Mouse (Mus musculus) bone marrow macrophage, adult 2 months (primary cell): Measurements from ENCODE around the gene Luc7l. TPM values are rescaled to one million over a fixed set of nuclear protein-coding genes. Genes with fewer than 3 reads are reported as not detected.
"Not testable (repeated sequence)": the region's sequence is repeated elsewhere in the genome, so short reads cannot be mapped to it uniquely, and the experiment has no call there.

Experiments
- H3K27ac ChIP-seq: 2 replicates; pipeline ENCODE4 v1.5.1; 2012; ENCODE audit warnings: low read depth, low read length; ENCODE audit not compliant: insufficient read depth
- H3K4me1 ChIP-seq: 2 replicates; pipeline ENCODE4 v1.6.1; 2012; ENCODE audit warnings: low read length; ENCODE audit not compliant: control insufficient read depth, insufficient read depth
- H3K4me3 ChIP-seq: 2 replicates; pipeline ENCODE4 v1.5.1; 2012; ENCODE audit warnings: mild to moderate bottlenecking, low read length, moderate library complexity; ENCODE audit not compliant: insufficient read depth
- CTCF ChIP-seq: IDR thresholded peaks from 2 replicates; pipeline ENCODE4 v1.5.1; 2012; ENCODE audit warnings: low read depth, mild to moderate bottlenecking, low read length, moderate library complexity
- POLR2A ChIP-seq: IDR thresholded peaks from 2 replicates; pipeline ENCODE4 v1.6.1; 2012; ENCODE audit warnings: mild to moderate bottlenecking, low read depth, low read length, borderline replicate concordance
- polyA plus RNA-seq: library from polyadenylated mRNA; stranded (reverse); fragments of >200 nt; gene quantifications from 2 replicates; pipeline ENCODE4 v1.2.4, GENCODE M21; 2012; ENCODE audit not compliant: missing spikeins, insufficient read depth, insufficient read length

Gene Luc7l
- polyA plus RNA-seq, 1 experiment: 37.4 TPM

GRCm38 (mm10) chr17:26289475-26289874, 36.8 kb downstream of the Luc7l start:
- Histone ChIP-seq H3K4me1 (no peaks in the 10 kb centered on the region), H3K27ac (no peak overlapping the region), H3K4me3 (no peak overlapping the region)
- TF ChIP-seq POLR2A: no peak

- H3K4me1 ChIP-seq, H3K4me3 ChIP-seq, H3K27ac ChIP-seq: not testable (repeated sequence)
Measured at GRCm38 (mm10) chr17:26298318-26298717, 45.6 kb downstream of the Luc7l start.

GRCm38 (mm10) chr17:26314291-26314690, 61.6 kb downstream of the Luc7l start:
- no peak overlapping the region for H3K27ac ChIP-seq
- TF ChIP-seq POLR2A (no peak), CTCF (peak; percentile 32; the same call in 1 of the 2 replicates)
- H3K4me1 ChIP-seq: no peaks in the 10 kb centered on the region
- no peak overlapping the region for H3K4me3 ChIP-seq

GRCm38 (mm10) chr17:26315474-26315873, 62.8 kb downstream of the Luc7l start:
- TF ChIP-seq CTCF (no peak), POLR2A (no peak)
- Histone ChIP-seq H3K4me3 (no peak overlapping the region), H3K27ac (no peak overlapping the region), H3K4me1 (no peaks in the 10 kb centered on the region)

- no peak overlapping the region for H3K27ac ChIP-seq
- no peak for TF ChIP-seq CTCF
- no peaks in the 10 kb centered on the region for H3K4me1 ChIP-seq
- H3K4me3 ChIP-seq: no peak overlapping the region
Measured at GRCm38 (mm10) chr17:26318441-26318840, 65.7 kb downstream of the Luc7l start.

Other genes starting within 250 kb of the Luc7l start
- gene Rab11fip3, start 183.3 kb upstream of the Luc7l start, polyA plus RNA-seq: 7.9 and 8.3 TPM in 2 replicates
- 29.0 and 30.7 TPM in 2 replicates for gene Decr2, start 162.6 kb upstream of the Luc7l start, polyA plus RNA-seq
- 25.6 and 28.4 TPM in 2 replicates for gene Nme4, start 157.3 kb upstream of the Luc7l start, polyA plus RNA-seq
- 58.4 and 67.5 TPM in 2 replicates for gene Tmem8, start 139.6 kb upstream of the Luc7l start, polyA plus RNA-seq
- 72.1 and 74.7 TPM in 2 replicates for gene Mrpl28, start 129.4 kb upstream of the Luc7l start, polyA plus RNA-seq
- 31.6 and 40.1 TPM in 2 replicates for gene Axin1, start 114.2 kb upstream of the Luc7l start, polyA plus RNA-seq
- not detected in 2 replicates for gene Pdia2, start 53.8 kb upstream of the Luc7l start, polyA plus RNA-seq
- 4.7 and 6.6 TPM in 2 replicates for gene Rgs11, start 49.9 kb upstream of the Luc7l start, polyA plus RNA-seq
- gene Arhgdig, start 45.1 kb upstream of the Luc7l start, polyA plus RNA-seq: not detected in 2 replicates
- 117 and 136 TPM in 2 replicates for gene Fam234a, start 8.7 kb upstream of the Luc7l start, polyA plus RNA-seq
- 6.6 and 7.9 TPM in 2 replicates for gene Neurl1b, start 161.9 kb downstream of the Luc7l start, polyA plus RNA-seq